Mouse (Mus musculus): ENCODE measurements around the gene Dgcr2. TPM values are rescaled to one million over a fixed set of nuclear protein-coding genes. Genes with fewer than 3 reads are reported as not detected.
A peak's percentile ranks its signal among the peaks of the same experiment; 100 is the strongest.

Gene Dgcr2
- polyA plus RNA-seq, 1 experiment from 2014 or later, result 89.2 TPM

DNA sequence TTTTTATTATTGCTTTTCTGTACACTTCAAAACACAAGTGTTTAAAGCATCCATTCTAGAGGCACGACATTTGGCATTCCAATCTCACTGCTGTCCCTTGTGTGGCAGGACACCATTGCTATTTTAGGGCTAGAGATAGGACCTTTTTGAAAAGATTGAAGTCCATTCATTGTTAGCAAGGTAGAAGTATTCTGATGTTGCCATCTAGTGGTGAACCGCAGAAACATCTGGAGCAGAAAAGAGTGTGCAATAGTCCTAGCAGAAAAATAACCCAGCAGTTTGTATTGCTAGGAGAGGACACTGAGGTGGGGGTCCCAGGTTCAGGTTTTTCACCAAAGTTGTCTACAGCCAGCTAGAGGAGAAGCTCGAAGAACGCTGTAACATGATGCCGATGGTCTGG, 86.2 kb downstream of the Dgcr2 start:
- Histone ChIP-seq H3K4me2 (ENCODE audit: low read depth, low read length) (no peak overlapping the region), H3K27ac (ENCODE audit: low read length) (no peak overlapping the region), H3K9ac (ENCODE audit: low read length) (no peak overlapping the region), H3K36me3 (ENCODE audit: control insufficient read depth, insufficient read depth, low read length) (peaks cover 2% of the 10 kb centered on the region; the same call in 1 of the 2 replicates), H3K9me3 (ENCODE audit: control insufficient read depth, low read length) (no peaks in the 10 kb centered on the region), H3K27me3 (ENCODE audit: control insufficient read depth, insufficient read depth, low read depth, low read length) (no peaks in the 10 kb centered on the region), H3K4me3 (ENCODE audit: low read length) (no peak overlapping the region), H3K4me1 (replicated peaks; ENCODE audit: control insufficient read depth, insufficient read depth, low read length) (peaks cover 34% of the 10 kb centered on the region)
- ATAC-seq (ENCODE audit: low read depth), result no peak
- WGBS, result 2% methylated on average over 5 of the region's 5 CpGs

DNA sequence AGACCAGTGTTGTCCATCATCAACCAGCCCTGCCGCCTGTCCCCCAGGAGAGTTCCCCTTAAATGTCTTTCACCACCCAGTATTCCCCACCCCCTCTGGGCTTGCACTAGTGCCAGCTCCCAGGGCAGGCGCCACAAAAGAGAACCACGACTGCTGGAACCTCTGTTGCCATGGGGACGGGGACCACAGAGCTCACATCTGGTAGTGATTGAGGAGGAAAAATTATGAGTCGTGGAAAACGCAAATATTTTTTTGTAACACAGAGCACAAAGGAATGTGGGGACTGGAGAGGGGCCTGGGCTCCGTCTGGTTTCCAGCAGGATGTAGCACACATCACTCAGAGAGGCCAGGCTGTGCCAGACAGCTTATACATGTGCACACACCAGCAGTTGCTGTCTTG, 88.7 kb downstream of the Dgcr2 start:
- Histone ChIP-seq H3K27me3 (ENCODE audit: control insufficient read depth, insufficient read depth, low read depth, low read length) (peaks cover 19% of the 10 kb centered on the region), H3K4me1 (replicated peaks; ENCODE audit: control insufficient read depth, insufficient read depth, low read length) (peaks cover 53% of the 10 kb centered on the region), H3K9me3 (ENCODE audit: control insufficient read depth, low read length) (no peaks in the 10 kb centered on the region), H3K27ac (ENCODE audit: low read length) (peak overlapping the region; percentile 80), H3K36me3 (ENCODE audit: control insufficient read depth, insufficient read depth, low read length) (peaks cover 2% of the 10 kb centered on the region; the same call in 1 of the 2 replicates), H3K4me3 (ENCODE audit: low read length) (no peak overlapping the region), H3K4me2 (ENCODE audit: low read depth, low read length) (no peak overlapping the region), H3K9ac (ENCODE audit: low read length) (no peak overlapping the region)
- 11% methylated on average over 7 of the region's 7 CpGs for WGBS
- peak; percentile 74 for ATAC-seq (ENCODE audit: low read depth)

DNA sequence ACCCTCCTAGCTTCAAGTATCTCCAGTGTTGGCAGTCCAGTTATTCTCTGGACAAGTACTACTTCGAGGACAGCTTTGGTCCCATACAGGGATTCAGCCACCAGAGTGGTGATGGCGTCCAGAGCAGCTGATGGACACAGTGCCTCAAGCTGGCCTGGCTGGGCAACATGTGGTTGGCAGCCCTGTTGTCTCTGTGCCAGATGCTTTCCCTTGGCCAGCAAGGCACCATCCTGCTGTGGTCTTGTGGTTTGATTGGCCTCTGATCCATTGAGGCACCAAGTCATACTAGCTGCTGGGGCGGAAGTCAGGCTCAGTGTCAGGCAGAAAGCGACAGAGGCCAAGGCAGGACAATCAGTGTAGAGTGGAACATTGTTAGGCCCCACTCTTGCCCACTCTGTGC, 89.2 kb downstream of the Dgcr2 start:
- H3K27ac ChIP-seq (ENCODE audit: low read length), result peak overlapping the region; percentile 60
- no peaks in the 10 kb centered on the region for H3K9me3 ChIP-seq (ENCODE audit: control insufficient read depth, low read length)
- peaks cover 2% of the 10 kb centered on the region; the same call in 1 of the 2 replicates for H3K36me3 ChIP-seq (ENCODE audit: control insufficient read depth, insufficient read depth, low read length)
- 64% methylated on average over 4 of the region's 4 CpGs for WGBS
- H3K4me2 ChIP-seq (ENCODE audit: low read depth, low read length), result no peak overlapping the region
- H3K27me3 ChIP-seq (ENCODE audit: control insufficient read depth, insufficient read depth, low read depth, low read length), result peaks cover 22% of the 10 kb centered on the region
- peaks cover 59% of the 10 kb centered on the region for H3K4me1 ChIP-seq (replicated peaks; ENCODE audit: control insufficient read depth, insufficient read depth, low read length)
- H3K4me3 ChIP-seq (ENCODE audit: low read length), result no peak overlapping the region
- no peak for ATAC-seq (ENCODE audit: low read depth)
- H3K9ac ChIP-seq (ENCODE audit: low read length), result no peak overlapping the region

DNA sequence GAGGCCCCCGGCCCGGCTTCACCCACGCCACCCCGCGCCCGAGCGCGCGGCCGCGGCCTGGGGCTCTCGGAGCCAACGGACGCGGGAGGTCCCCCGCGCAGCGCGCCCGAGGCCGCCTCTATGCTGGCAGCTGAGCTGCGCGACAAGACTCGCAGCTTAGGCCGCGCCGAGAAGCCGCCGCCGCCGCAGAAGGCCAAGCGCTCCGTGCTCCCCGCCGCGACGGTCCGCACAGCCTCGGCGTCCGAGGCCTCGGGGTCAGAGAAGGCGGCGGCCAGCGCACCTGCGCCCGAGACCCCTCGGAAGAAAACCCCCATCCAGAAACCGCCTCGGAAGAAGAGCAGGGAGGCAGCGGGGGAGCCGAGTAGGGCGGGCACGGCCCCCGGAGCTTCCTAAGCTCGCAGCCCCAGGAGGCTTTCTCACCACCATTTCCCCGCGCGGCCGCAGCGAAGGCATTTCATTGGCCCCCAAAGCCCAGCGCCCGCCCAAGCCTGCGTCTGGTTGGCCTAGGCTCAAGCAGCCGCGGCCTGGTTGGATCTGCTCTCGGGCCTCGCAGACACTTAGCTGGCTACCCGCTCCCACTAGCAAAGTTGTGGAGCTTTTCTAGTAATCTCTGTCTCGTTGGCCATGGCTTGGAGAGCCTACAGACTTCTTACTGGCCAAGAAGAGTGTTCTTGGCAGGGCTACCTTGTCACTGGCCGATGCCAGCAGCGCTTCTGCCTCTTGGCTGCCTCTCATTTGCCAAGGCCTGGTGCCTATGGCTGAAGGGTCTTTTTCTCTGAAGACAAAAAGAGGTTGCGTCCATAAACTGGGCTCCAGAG, 91.0 kb downstream of the Dgcr2 start:
- WGBS, result 9% methylated on average over 56 of the region's 73 CpGs
- peak; percentile 59 for ATAC-seq (ENCODE audit: low read depth)
- H3K27me3 ChIP-seq (ENCODE audit: control insufficient read depth, insufficient read depth, low read depth, low read length), result peaks cover 38% of the 10 kb centered on the region
- peak overlapping the region; percentile 74 for H3K27ac ChIP-seq (ENCODE audit: low read length)
- H3K9ac ChIP-seq (ENCODE audit: low read length), result peak overlapping the region; percentile 73
- H3K36me3 ChIP-seq (ENCODE audit: control insufficient read depth, insufficient read depth, low read length), result peaks cover 2% of the 10 kb centered on the region; the same call in 1 of the 2 replicates
- H3K4me3 ChIP-seq (ENCODE audit: low read length), result peak overlapping the region; percentile 53
- H3K4me2 ChIP-seq (ENCODE audit: low read depth, low read length), result peak overlapping the region; percentile 89
- H3K9me3 ChIP-seq (ENCODE audit: control insufficient read depth, low read length), result no peaks in the 10 kb centered on the region
- peaks cover 75% of the 10 kb centered on the region for H3K4me1 ChIP-seq (replicated peaks; ENCODE audit: control insufficient read depth, insufficient read depth, low read length)

DNA sequence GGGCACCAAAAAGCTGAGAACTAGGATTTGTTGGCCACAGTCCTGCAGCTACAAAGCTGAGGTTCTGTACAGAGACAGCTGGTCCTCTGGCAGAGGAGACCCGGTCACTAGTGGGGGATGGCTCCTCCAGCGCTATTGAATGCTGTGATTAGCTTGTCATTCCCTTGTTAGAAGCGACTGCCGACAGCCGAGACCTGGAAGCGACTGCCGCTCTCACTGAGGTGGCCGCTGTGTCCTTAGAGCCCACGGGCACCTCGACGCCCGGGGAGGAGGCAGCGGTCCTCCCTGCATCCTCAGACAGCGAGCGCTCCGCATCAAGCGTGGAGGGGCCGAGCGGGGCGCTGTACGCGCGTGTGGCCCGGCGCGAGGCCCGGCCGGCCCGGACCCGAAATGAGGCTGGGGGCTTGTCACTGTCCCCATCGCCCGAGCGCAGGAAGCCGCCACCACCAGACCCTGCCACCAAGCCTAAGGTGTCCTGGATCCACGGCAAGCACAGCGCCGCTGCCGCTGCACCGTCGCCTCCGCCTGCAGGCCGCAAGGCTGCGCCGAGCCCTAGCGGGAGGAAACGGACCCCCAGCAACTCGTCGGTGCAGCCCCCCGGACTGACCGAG, 91.7 kb downstream of the Dgcr2 start:
- Histone ChIP-seq H3K4me1 (replicated peaks; ENCODE audit: control insufficient read depth, insufficient read depth, low read length) (peaks cover 83% of the 10 kb centered on the region), H3K27me3 (ENCODE audit: control insufficient read depth, insufficient read depth, low read depth, low read length) (peaks cover 45% of the 10 kb centered on the region)

DNA sequence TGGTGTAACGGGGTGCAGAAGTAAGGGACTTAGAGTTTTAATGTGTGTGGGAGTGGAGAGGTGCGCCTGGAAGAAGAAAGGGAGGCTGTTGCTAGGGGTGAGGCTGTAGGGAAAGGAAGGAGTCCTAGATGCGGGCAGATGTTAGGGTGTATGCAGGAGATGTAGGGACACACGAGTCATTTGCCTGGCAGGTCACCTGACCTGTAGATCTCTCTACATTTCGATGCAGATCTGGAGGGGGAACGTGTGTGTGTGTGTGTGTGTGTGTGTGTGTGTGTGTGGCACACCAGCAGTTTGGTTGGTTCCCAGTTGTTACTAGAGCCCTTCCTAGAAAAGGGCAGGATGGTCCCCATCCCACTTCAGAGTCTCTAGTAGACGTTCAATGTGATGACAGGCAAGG, 93.4 kb downstream of the Dgcr2 start:
- Histone ChIP-seq H3K27me3 (ENCODE audit: control insufficient read depth, insufficient read depth, low read depth, low read length) (peaks cover 52% of the 10 kb centered on the region), H3K27ac (ENCODE audit: low read length) (no peak overlapping the region), H3K4me2 (ENCODE audit: low read depth, low read length) (peak overlapping the region; percentile 59; the same call in 1 of the 2 replicates), H3K4me1 (replicated peaks; ENCODE audit: control insufficient read depth, insufficient read depth, low read length) (peaks cover 87% of the 10 kb centered on the region), H3K4me3 (ENCODE audit: low read length) (peak overlapping the region; percentile 37), H3K36me3 (ENCODE audit: control insufficient read depth, insufficient read depth, low read length) (peaks cover 2% of the 10 kb centered on the region; the same call in 1 of the 2 replicates), H3K9ac (ENCODE audit: low read length) (no peak overlapping the region), H3K9me3 (ENCODE audit: control insufficient read depth, low read length) (no peaks in the 10 kb centered on the region)
- ATAC-seq (ENCODE audit: low read depth), result no peak
- WGBS, result 38% methylated on average over 7 of the region's 7 CpGs

More for the DNA sequence above, 91.7 kb downstream of the Dgcr2 start:
- WGBS, result 8% methylated on average over 35 of the region's 50 CpGs
- peaks cover 2% of the 10 kb centered on the region; the same call in 1 of the 2 replicates for H3K36me3 ChIP-seq (ENCODE audit: control insufficient read depth, insufficient read depth, low read length)
- ATAC-seq (ENCODE audit: low read depth), result peak; percentile 8; the same call in 1 of the 2 replicates
- peak overlapping the region; percentile 53 for H3K4me3 ChIP-seq (ENCODE audit: low read length)
- H3K4me2 ChIP-seq (ENCODE audit: low read depth, low read length), result peak overlapping the region; percentile 89
- no peaks in the 10 kb centered on the region for H3K9me3 ChIP-seq (ENCODE audit: control insufficient read depth, low read length)
- H3K27ac ChIP-seq (ENCODE audit: low read length), result peak overlapping the region; percentile 74
- H3K9ac ChIP-seq (ENCODE audit: low read length), result peak overlapping the region; percentile 73

DNA sequence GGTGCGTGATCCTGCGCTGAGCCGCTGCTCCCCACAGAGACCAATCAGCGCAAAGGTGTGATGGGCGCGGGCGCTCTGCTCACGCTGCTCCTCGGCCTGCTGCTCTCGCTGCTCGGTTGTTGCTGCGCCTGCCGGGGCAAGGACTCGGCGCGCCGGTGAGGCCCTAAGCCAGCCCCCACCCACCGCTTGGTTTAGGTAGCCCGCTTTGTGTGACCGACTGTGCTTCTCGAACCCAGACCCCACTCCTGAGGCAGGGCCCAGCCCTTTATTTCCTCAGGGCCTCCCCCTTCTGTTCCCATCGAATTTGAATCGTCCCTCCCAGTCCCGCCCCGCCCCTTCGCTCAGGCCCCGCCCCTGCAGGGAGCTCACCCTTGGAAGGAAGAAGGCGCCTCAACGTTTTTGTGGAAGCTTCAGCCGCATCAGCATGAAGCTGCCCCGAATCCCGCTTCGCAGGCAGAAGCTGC, 93.9 kb downstream of the Dgcr2 start:
- H3K36me3 ChIP-seq (ENCODE audit: control insufficient read depth, insufficient read depth, low read length), result peaks cover 2% of the 10 kb centered on the region; the same call in 1 of the 2 replicates
- whole genome bisulfite sequencing, result 17% methylated on average over 31 of the region's 33 CpGs
- peaks cover 54% of the 10 kb centered on the region for H3K27me3 ChIP-seq (ENCODE audit: control insufficient read depth, insufficient read depth, low read depth, low read length)
- peak; percentile 26; the same call in 1 of the 2 replicates for ATAC-seq (ENCODE audit: low read depth)
- no peak overlapping the region for H3K27ac ChIP-seq (ENCODE audit: low read length)
- peak overlapping the region; percentile 37 for H3K4me3 ChIP-seq (ENCODE audit: low read length)
- no peaks in the 10 kb centered on the region for H3K9me3 ChIP-seq (ENCODE audit: control insufficient read depth, low read length)
- peak overlapping the region; percentile 59 for H3K4me2 ChIP-seq (ENCODE audit: low read depth, low read length)
- H3K9ac ChIP-seq (ENCODE audit: low read length), result peak overlapping the region; percentile 17
- H3K4me1 ChIP-seq (replicated peaks; ENCODE audit: control insufficient read depth, insufficient read depth, low read length), result peaks cover 86% of the 10 kb centered on the region

DNA sequence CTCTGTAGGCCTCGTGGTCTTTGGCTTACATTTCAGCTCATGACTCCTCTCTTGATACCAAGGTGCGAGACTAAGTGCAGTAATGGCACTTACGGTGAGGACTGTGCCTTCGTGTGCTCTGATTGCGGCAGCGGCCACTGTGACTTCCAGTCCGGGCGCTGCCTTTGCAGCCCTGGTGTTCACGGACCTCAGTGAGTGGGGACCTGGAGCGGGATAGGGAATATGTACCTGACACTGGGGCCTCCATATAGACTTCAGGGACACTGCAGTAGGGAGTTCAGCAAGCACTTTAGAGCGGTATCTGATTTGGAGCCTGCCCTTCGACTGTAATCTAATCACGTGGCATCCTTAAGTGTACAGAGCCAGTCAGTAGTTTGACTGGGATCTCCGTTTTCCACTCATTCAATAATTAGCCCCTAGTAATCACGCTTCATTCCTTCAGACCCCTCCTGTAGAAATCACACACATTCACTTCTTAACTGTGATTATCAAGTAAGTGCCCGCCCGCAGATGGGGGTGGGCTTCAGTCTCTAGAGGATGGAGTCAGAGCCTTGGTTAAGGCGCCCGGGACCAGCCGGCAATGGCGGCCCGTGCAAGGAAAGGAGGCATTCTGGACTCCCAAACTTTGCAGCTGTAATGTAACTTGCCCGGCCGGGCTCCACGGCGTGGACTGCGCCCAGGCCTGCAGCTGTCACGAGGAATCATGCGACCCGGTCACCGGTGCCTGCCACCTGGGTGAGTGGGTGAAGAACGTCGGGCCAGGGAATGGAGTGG, 94.5 kb downstream of the Dgcr2 start:
- Histone ChIP-seq H3K9ac (ENCODE audit: low read length) (peak overlapping the region; percentile 17), H3K36me3 (ENCODE audit: control insufficient read depth, insufficient read depth, low read length) (peaks cover 2% of the 10 kb centered on the region; the same call in 1 of the 2 replicates), H3K9me3 (ENCODE audit: control insufficient read depth, low read length) (no peaks in the 10 kb centered on the region), H3K4me3 (ENCODE audit: low read length) (peak overlapping the region; percentile 41), H3K4me1 (replicated peaks; ENCODE audit: control insufficient read depth, insufficient read depth, low read length) (peaks cover 87% of the 10 kb centered on the region), H3K4me2 (ENCODE audit: low read depth, low read length) (peak overlapping the region; percentile 60), H3K27me3 (ENCODE audit: control insufficient read depth, insufficient read depth, low read depth, low read length) (peaks cover 60% of the 10 kb centered on the region), H3K27ac (ENCODE audit: low read length) (no peak overlapping the region)
- WGBS, result 33% methylated on average over 33 of the region's 33 CpGs
- no peak for ATAC-seq (ENCODE audit: low read depth)
